Comparison of ENCODE assay signal across 21 mouse cellular contexts in the genomic region with DNA sequence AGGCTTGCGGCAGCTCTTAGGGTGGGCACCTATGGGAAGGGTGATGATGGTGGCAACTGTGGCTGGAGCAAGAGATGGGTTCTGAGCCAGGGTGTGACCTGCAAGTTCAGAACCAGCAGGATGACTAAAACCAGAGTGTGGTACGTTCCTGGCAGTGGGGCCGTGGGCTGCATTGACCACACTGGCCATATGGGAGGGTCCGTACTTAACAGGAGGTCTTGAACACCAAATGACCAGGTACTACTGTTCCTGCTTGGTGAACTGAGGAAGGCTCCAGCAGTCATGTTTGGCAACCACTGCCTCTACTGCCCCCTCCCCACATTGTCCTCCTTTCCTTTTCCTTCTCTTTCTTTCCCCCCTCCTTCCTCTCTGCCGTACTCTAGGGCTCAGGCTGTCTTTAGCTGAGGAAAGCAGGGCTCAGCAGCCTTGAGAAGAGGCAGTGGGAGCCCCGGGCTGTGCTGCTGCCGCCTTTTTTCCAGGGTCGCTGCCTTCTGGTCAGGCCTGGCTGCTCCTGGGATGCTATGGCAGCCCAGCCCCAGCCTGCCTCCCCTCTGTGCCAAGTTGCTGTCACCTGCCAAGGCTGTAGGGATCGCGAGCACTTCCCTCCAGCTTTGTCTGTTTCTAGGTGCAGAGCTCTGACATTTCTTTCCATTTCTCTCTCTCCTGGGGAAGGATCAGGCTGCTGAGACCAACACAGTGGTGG.
A peak's percentile ranks its signal among the peaks of the same experiment; 100 is the strongest.
DNase-seq lines count a peak whose midpoint lies in the region; ATAC-seq lines count a peak whose summit lies in the region.
"Had no signal": no experiment of that assay in that cellular context is flagged by ENCODE, and none has a peak within 500 bp of the region (broad histone marks: within the 10 kb centered on the region; RNA-seq: fewer than 3 reads in every experiment).

No protein-coding gene starts in this region.

- no peaks in the 10 kb centered on the region for H3K36me3 ChIP-seq in embryonic facial prominence, embryonic 11.5 days (replicated peaks; ENCODE audit: control insufficient read depth, insufficient read depth, low read depth, low read length)
- H3K36me3 ChIP-seq in embryonic facial prominence, embryonic 10.5 days (replicated peaks): peaks cover 5% of the 10 kb centered on the region
- H3K36me3 ChIP-seq in kidney, embryonic 14.5 days (ENCODE audit: control insufficient read depth, insufficient read depth, low read length): 0 out of 2 replicates have a peak, but pooled peaks cover 2% of the 10 kb centered on the region
- H3K36me3 ChIP-seq in midbrain, embryonic 15.5 days (replicated peaks): 0 out of 2 replicates have a peak, but pooled peaks cover 6% of the 10 kb centered on the region
- peaks cover 5% of the 10 kb centered on the region; the same call in 1 of the 2 replicates for H3K36me3 ChIP-seq in midbrain, embryonic 14.5 days (ENCODE audit: control insufficient read depth, insufficient read depth, low read length)
- H3K36me3 ChIP-seq: embryonic facial prominence, embryonic 15.5 days; lung, embryonic 15.5 days; stomach, embryonic 15.5 days had no signal

- H3K4me1 ChIP-seq in embryonic facial prominence, embryonic 11.5 days (ENCODE audit: control insufficient read depth, insufficient read depth, low read length): no peaks in the 10 kb centered on the region
- H3K4me1 ChIP-seq in embryonic facial prominence, embryonic 10.5 days: no peaks in the 10 kb centered on the region
- H3K4me1 ChIP-seq in kidney, embryonic 14.5 days (ENCODE audit: control insufficient read depth, insufficient read depth, low read length): no peaks in the 10 kb centered on the region
- H3K4me1 ChIP-seq in midbrain, embryonic 15.5 days: no peaks in the 10 kb centered on the region
- no peaks in the 10 kb centered on the region for H3K4me1 ChIP-seq in midbrain, embryonic 14.5 days (ENCODE audit: control insufficient read depth, insufficient read depth, low read length)
- H3K4me1 ChIP-seq: embryonic facial prominence, embryonic 15.5 days; heart, embryonic 12.5 days; limb, embryonic 12.5 days; lung, embryonic 15.5 days; neural tube, embryonic 12.5 days; stomach, embryonic 15.5 days had no signal

- no peak overlapping the region for H3K4me3 ChIP-seq in embryonic facial prominence, embryonic 11.5 days (ENCODE audit: low read depth, low read length)
- H3K4me3 ChIP-seq in embryonic facial prominence, embryonic 10.5 days: no peak overlapping the region
- H3K4me3 ChIP-seq in kidney, embryonic 14.5 days (ENCODE audit: low read length): no peak overlapping the region
- no peak overlapping the region for H3K4me3 ChIP-seq in midbrain, embryonic 15.5 days
- no peak overlapping the region for H3K4me3 ChIP-seq in midbrain, embryonic 14.5 days (replicated peaks; ENCODE audit: low read depth, low read length)
- H3K4me3 ChIP-seq: embryonic facial prominence, embryonic 15.5 days; heart, embryonic 12.5 days; left cerebral cortex, adult 2 months; limb, embryonic 12.5 days; liver, embryonic 13.5 days; lung, embryonic 15.5 days; neural tube, embryonic 12.5 days; stomach, embryonic 15.5 days had no signal

- no peak overlapping the region for H3K27ac ChIP-seq in embryonic facial prominence, embryonic 11.5 days (replicated peaks; ENCODE audit: low read depth, low read length)
- no peak overlapping the region for H3K27ac ChIP-seq in embryonic facial prominence, embryonic 10.5 days (replicated peaks)
- no peak overlapping the region for H3K27ac ChIP-seq in kidney, embryonic 14.5 days (ENCODE audit: low read depth, low read length)
- H3K27ac ChIP-seq in midbrain, embryonic 15.5 days: no peak overlapping the region
- H3K27ac ChIP-seq in midbrain, embryonic 14.5 days (replicated peaks; ENCODE audit: low read depth, low read length): no peak overlapping the region
- H3K27ac ChIP-seq: embryonic facial prominence, embryonic 15.5 days; left cerebral cortex, adult 2 months; limb, embryonic 12.5 days; liver, embryonic 13.5 days; lung, embryonic 15.5 days; macrophage; neural tube, embryonic 12.5 days; stomach, embryonic 15.5 days had no signal

- H3K9me3 ChIP-seq in embryonic facial prominence, embryonic 11.5 days (replicated peaks; ENCODE audit: control insufficient read depth, low read length): no peaks in the 10 kb centered on the region
- H3K9me3 ChIP-seq in embryonic facial prominence, embryonic 10.5 days: no peaks in the 10 kb centered on the region
- no peaks in the 10 kb centered on the region for H3K9me3 ChIP-seq in kidney, embryonic 14.5 days (ENCODE audit: control insufficient read depth, low read length)
- H3K9me3 ChIP-seq in midbrain, embryonic 15.5 days: no peaks in the 10 kb centered on the region
- H3K9me3 ChIP-seq in midbrain, embryonic 14.5 days (ENCODE audit: control insufficient read depth, low read length): no peaks in the 10 kb centered on the region
- H3K9me3 ChIP-seq: embryonic facial prominence, embryonic 15.5 days; heart, embryonic 12.5 days; limb, embryonic 12.5 days; liver, embryonic 13.5 days; lung, embryonic 15.5 days; neural tube, embryonic 12.5 days; stomach, embryonic 15.5 days had no signal

- WGBS in embryonic facial prominence, embryonic 11.5 days: 80% methylated on average over 10 of the region's 10 CpGs
- 78% methylated on average over 10 of the region's 10 CpGs for WGBS in embryonic facial prominence, embryonic 10.5 days
- WGBS in kidney, embryonic 14.5 days: 67% methylated on average over 10 of the region's 10 CpGs
- WGBS in midbrain, embryonic 15.5 days: 77% methylated on average over 10 of the region's 10 CpGs
- whole genome bisulfite sequencing in midbrain, embryonic 14.5 days: 64% methylated on average over 10 of the region's 10 CpGs

- no peak for DNase-seq in embryonic facial prominence, embryonic 11.5 days (ENCODE audit: low spot score)
- no peak for DNase-seq in embryonic facial prominence, embryonic 10.5 days (ENCODE audit: low spot score)
- no peak for DNase-seq in kidney, adult 18-20 months
- no peak for DNase-seq in midbrain, embryonic 14.5 days
- no peak for DNase-seq in heart, postnatal 14 days
- DNase-seq: cerebellum, adult 18-20 months; liver, embryonic 13.5 days; thymus, adult 2 months had no signal

- intact Hi-C loops in heart, postnatal 14 days (cut with DNase I): no loop called here

- ATAC-seq in embryonic facial prominence, embryonic 11.5 days (replicated peaks; ENCODE audit: insufficient number of reproducible peaks, low FRiP score, low TSS enrichment, low read depth): peak; percentile 52; the same call in 1 of the 2 replicates
- ATAC-seq in kidney, embryonic 14.5 days (ENCODE audit: low FRiP score, low TSS enrichment): peak; percentile 93
- ATAC-seq in midbrain, embryonic 15.5 days (replicated peaks): 0 out of 2 replicates have a peak, but pooled peaks have one; percentile 33
- no peak for ATAC-seq in midbrain, embryonic 14.5 days (ENCODE audit: low FRiP score, low TSS enrichment)
- ATAC-seq: activated CD4-positive, CD25-positive, alpha-beta regulatory T cell, adult 4 months; forebrain, embryonic 14.5 days; intestine, embryonic 16.5 days had no signal

- H3K4me2 ChIP-seq in embryonic facial prominence, embryonic 11.5 days (ENCODE audit: low read depth, low read length): no peak overlapping the region
- no peak overlapping the region for H3K4me2 ChIP-seq in kidney, embryonic 14.5 days (replicated peaks; ENCODE audit: low read depth, low read length)
- H3K4me2 ChIP-seq in midbrain, embryonic 15.5 days: no peak overlapping the region
- no peak overlapping the region for H3K4me2 ChIP-seq in midbrain, embryonic 14.5 days (ENCODE audit: low read length)
- H3K4me2 ChIP-seq: embryonic facial prominence, embryonic 15.5 days; heart, embryonic 12.5 days; limb, embryonic 12.5 days; liver, embryonic 13.5 days; lung, embryonic 15.5 days; neural tube, embryonic 12.5 days; stomach, embryonic 15.5 days had no signal

- no peak overlapping the region for H3K9ac ChIP-seq in embryonic facial prominence, embryonic 11.5 days (replicated peaks; ENCODE audit: low read length)
- H3K9ac ChIP-seq in kidney, embryonic 14.5 days (ENCODE audit: low read depth, low read length): no peak overlapping the region
- H3K9ac ChIP-seq in midbrain, embryonic 15.5 days: no peak overlapping the region
- H3K9ac ChIP-seq in midbrain, embryonic 14.5 days (replicated peaks; ENCODE audit: low read length): no peak overlapping the region
- H3K9ac ChIP-seq: embryonic facial prominence, embryonic 15.5 days; heart, embryonic 12.5 days; limb, embryonic 12.5 days; liver, embryonic 13.5 days; lung, embryonic 15.5 days; neural tube, embryonic 12.5 days; stomach, embryonic 15.5 days had no signal

- no peaks in the 10 kb centered on the region for H3K27me3 ChIP-seq in embryonic facial prominence, embryonic 11.5 days (ENCODE audit: control insufficient read depth, insufficient read depth, low read length)
- H3K27me3 ChIP-seq in embryonic facial prominence, embryonic 10.5 days (replicated peaks; ENCODE audit: low read depth, poor library complexity, severe bottlenecking): no peaks in the 10 kb centered on the region
- H3K27me3 ChIP-seq in kidney, embryonic 14.5 days (ENCODE audit: control insufficient read depth, insufficient read depth, low read length): no peaks in the 10 kb centered on the region
- no peaks in the 10 kb centered on the region for H3K27me3 ChIP-seq in midbrain, embryonic 15.5 days (replicated peaks)
- no peaks in the 10 kb centered on the region for H3K27me3 ChIP-seq in midbrain, embryonic 14.5 days (ENCODE audit: control insufficient read depth, insufficient read depth, low read length)
- H3K27me3 ChIP-seq: embryonic facial prominence, embryonic 15.5 days; heart, embryonic 12.5 days; limb, embryonic 12.5 days; liver, embryonic 13.5 days; lung, embryonic 15.5 days; neural tube, embryonic 12.5 days; stomach, embryonic 15.5 days had no signal
